Mouse (Mus musculus) CD4-positive, CD25-positive, alpha-beta regulatory T cell, adult 2 months (primary cell): ENCODE data around the gene Slc1a3.
A peak's percentile ranks its signal among the peaks of the same experiment; 100 is the strongest.

Experiments
- DNase-seq: peaks from one replicate; pipeline ENCODE4 v3.0.0-alpha.2; 2012; ENCODE audit warnings: low read depth, low spot score

Gene Slc1a3

GRCm38 (mm10) chr15:8614701-8615100 lies 95.9 kb downstream of the Slc1a3 start:
- DNase-seq: no peak

GRCm38 (mm10) chr15:8605538-8606188 lies 104.9 kb downstream of the Slc1a3 start:
- DNase-seq: no peak

- no peak for DNase-seq
Observed at GRCm38 (mm10) chr15:8602362-8602761, 108.2 kb downstream of the Slc1a3 start.

- no peak for DNase-seq
Observed at GRCm38 (mm10) chr15:8601312-8602146, 109.0 kb downstream of the Slc1a3 start.

- no peak for DNase-seq
Observed at GRCm38 (mm10) chr15:8596375-8596900, 114.1 kb downstream of the Slc1a3 start.

- peak; percentile 15 for DNase-seq
Observed at GRCm38 (mm10) chr15:8595226-8595625, 115.3 kb downstream of the Slc1a3 start.

GRCm38 (mm10) chr15:8589503-8590116 lies 121.0 kb downstream of the Slc1a3 start:
- DNase-seq: peak; percentile 92

GRCm38 (mm10) chr15:8588065-8588464 lies 122.5 kb downstream of the Slc1a3 start:
- no peak for DNase-seq

GRCm38 (mm10) chr15:8586822-8587281 lies 123.7 kb downstream of the Slc1a3 start:
- no peak for DNase-seq
